Mouse (Mus musculus) liver, adult 2 months (tissue): ENCODE measurements around the gene Itgad. TPM values are rescaled to one million over a fixed set of nuclear protein-coding genes. Genes with fewer than 3 reads are reported as not detected.

Source experiments
- DNase-seq: peaks from one replicate; pipeline ENCODE4 v3.0.0-alpha.2; 2011; ENCODE audit warnings: low read depth, low spot score; ENCODE audit errors: extremely low read depth
- H3K27ac ChIP-seq: fragments of 200-500 bp; replicated peaks from 2 replicates; pipeline ENCODE4 v1.5.1; 2012; ENCODE audit warnings: low read depth, mild to moderate bottlenecking, control low read depth, inconsistent platforms, low read length; ENCODE audit not compliant: insufficient read depth
- H3K27me3 ChIP-seq: fragments of 200-500 bp; 2 replicates; pipeline ENCODE4 v1.6.1; 2012; ENCODE audit warnings: mild to moderate bottlenecking, moderate library complexity, low read length, inconsistent platforms; ENCODE audit not compliant: control insufficient read depth, insufficient read depth
- H3K36me3 ChIP-seq: fragments of 200-500 bp; 2 replicates; pipeline ENCODE4 v1.6.1; 2012; ENCODE audit warnings: low read length, inconsistent platforms; ENCODE audit not compliant: control insufficient read depth, insufficient read depth
- H3K4me1 ChIP-seq: fragments of 200-500 bp; 2 replicates; pipeline ENCODE4 v1.6.1; 2011; ENCODE audit warnings: low read length; ENCODE audit not compliant: control insufficient read depth, insufficient read depth
- H3K4me3 ChIP-seq: fragments of 200-500 bp; 2 replicates; pipeline ENCODE4 v1.5.1; 2011; ENCODE audit warnings: low read depth, mild to moderate bottlenecking, control low read depth, low read length, moderate library complexity; ENCODE audit not compliant: insufficient read depth
- H3K79me2 ChIP-seq: fragments of 200-500 bp; 2 replicates; pipeline ENCODE4 v1.6.1; 2012; ENCODE audit warnings: inconsistent platforms, mild to moderate bottlenecking, low read length, moderate library complexity; ENCODE audit not compliant: control insufficient read depth, insufficient read depth
- H3K9ac ChIP-seq: fragments of 200-500 bp; 2 replicates; pipeline ENCODE4 v1.6.1; 2012; ENCODE audit warnings: low read depth, mild to moderate bottlenecking, control low read depth, inconsistent platforms, low read length
- CTCF ChIP-seq: fragments of 200-500 bp; IDR thresholded peaks from 2 replicates; pipeline ENCODE4 v1.5.1; 2011; ENCODE audit warnings: low read depth, low read length, control low read depth
- POLR2A ChIP-seq: fragments of 200-500 bp; IDR thresholded peaks from 2 replicates; pipeline ENCODE4 v1.6.1; 2011; ENCODE audit warnings: low read length, control low read depth; ENCODE audit not compliant: insufficient read depth; ENCODE audit errors: extremely low read depth
- WGBS: fragments of 180-500 bp; shearing (Covaris S2); methylation state at CpG from one replicate; pipeline ENCODE4 v1.1.7; 2018; 5-methylcytosine and 5-hydroxymethylcytosine counted together
- polyA plus RNA-seq: library from polyadenylated mRNA; depleted of rRNA; stranded (reverse); fragments of >200 nt; gene quantifications from 2 replicates; pipeline ENCODE4 v1.2.3, GENCODE M21; 2012
- total RNA-seq: library from RNA; depleted of rRNA; stranded (reverse); fragments of >200 nt; gene quantifications from 2 replicates; pipeline ENCODE4 v1.2.3, GENCODE M21; 2014

Itgad gene
- total and polyA plus RNA-seq, 2 experiments: 0.02 to 0.09 TPM

DNA sequence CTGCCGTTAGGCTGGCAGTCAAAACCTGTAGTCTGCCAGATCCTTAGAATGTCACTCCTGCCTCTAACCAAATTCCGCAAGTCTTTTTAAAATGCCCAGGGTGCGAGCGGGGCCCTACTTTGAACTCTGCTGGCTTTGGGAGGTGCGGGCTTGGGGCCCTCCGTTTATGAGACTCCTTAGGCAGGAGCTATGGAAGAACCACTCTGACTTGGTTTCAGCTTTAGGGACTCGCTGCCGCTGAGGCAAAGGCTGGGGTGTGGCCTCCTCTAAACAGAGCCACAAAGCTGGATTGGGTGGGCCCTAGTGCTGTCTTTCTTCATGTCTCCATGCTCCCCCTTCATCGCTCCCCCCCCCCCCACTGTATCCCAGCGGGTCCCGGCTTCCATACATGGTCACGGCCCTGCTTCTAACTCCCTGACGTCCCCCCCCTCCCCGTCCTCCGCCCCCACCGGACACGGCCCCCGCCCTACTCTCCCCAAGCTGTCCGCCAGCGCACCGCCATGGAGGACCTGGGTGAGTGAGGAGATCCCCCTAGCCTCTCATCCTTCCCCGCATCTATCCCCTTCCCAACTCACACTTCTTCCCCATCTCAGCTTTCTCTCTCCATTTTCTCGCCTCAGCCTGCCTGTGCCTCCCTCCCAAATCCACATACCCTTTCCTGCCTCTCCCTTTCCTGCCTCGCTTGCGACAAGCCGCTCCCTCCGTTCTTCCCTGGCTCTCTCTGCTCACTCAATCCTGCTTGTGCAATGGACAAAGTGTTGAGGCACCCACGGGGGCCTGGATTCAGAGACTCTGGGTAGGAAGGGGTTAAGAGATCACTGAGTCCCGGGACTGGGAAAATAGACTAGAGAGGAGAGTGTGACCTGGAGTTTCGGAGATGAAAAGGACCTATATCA is 92.6 kb downstream of the Itgad start, which contains the start of gene Tgfb1i1:
Gene Tgfb1i1 (plus strand): TSS at position 317 of the 896 bp plus-strand sequence.
- peak within 1 kb of the TSS; percentile 56 for H3K4me3 ChIP-seq
- no peaks in the 10 kb centered on the region for H3K4me1 ChIP-seq
- peak within 1 kb of the TSS; percentile 51 for H3K9ac ChIP-seq
- no peak for DNase-seq
- H3K27ac ChIP-seq: peak within 1 kb of the TSS; percentile 53
- no peaks in the 10 kb centered on the region for H3K79me2 ChIP-seq
- H3K36me3 ChIP-seq: peaks cover 3% of the 10 kb centered on the region; the same call in 1 of the 2 replicates
- TF ChIP-seq POLR2A: 0 out of 2 replicates have a peak, but pooled peaks have one; percentile 26
- TF ChIP-seq CTCF: no peak
- no peaks in the 10 kb centered on the region for H3K27me3 ChIP-seq
- WGBS: 14% methylated on average over 22 of the region's 30 CpGs

DNA sequence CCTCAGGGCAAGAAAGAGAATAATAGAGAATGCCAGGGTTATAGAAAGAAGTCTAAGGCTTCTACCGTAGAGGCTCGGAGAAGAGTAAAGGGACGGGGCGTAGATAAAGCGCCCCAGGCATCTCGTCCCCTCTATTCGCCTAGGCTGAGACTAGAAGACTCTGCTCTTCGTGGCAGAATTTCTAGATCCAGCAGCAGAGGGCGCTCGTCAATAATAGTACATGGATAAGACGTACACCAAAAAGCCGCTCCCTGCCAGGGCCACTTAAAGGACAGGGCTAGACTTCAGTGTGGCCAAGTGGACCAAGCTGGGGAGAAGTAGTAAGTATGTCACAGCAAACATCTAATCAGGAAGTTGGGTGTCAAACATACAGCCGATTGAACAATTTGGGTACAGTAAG is 93.3 kb downstream of the Itgad start:
- Histone ChIP-seq H3K27ac (peak overlapping the region; percentile 52; the same call in 1 of the 2 replicates), H3K4me1 (no peaks in the 10 kb centered on the region), H3K27me3 (peaks cover 3% of the 10 kb centered on the region; the same call in 1 of the 2 replicates), H3K79me2 (no peaks in the 10 kb centered on the region), H3K9ac (peak overlapping the region; percentile 51; the same call in 1 of the 2 replicates), H3K4me3 (peak overlapping the region; percentile 56), H3K36me3 (peaks cover 3% of the 10 kb centered on the region; the same call in 1 of the 2 replicates)
- TF ChIP-seq POLR2A (no peak), CTCF (peak; percentile 35)
- DNase-seq: peak; percentile 36
- 5% methylated on average over 13 of the region's 13 CpGs for WGBS

DNA sequence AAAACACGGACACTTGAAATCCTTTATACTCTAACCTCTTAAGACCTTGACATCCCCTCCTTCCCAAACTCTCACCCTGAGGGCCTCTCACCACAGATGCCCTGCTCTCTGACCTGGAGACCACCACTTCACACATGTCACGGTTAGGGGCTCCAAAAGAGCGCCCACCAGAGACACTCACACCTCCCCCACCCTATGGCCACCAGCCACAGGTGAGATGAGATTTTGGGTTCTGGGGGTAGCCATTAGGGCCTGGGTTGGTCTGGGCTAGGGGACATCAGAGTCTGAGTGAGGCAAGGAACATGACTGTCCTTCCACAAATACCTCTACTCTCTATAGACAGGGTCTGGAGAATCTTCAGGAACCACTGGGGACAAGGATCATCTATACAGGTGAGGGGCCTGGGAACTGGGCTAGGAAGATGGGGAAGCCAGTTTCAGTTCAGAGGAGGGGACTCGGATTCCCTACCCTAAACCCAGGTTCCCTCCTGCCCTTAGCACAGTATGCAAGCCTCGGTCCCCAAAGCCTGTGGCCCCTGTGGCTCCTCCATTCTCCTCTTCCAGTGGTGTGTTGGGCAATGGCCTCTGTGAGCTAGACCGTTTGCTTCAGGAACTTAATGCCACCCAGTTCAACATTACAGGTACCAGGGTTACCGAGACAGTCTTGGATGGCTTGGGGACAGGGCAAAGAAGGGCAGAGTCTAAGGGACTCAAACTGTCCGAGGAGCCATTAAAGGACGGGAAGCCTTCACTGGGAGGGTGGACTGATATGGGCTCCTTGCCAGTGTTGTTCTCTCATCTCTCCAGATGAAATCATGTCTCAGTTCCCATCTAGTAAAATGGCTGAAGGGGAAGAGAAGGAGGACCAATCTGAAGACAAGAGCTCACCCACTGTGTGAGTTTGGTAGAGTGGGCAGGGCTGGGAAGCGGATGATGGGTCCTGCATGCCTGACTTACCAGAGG is 94.2 kb downstream of the Itgad start:
- Histone ChIP-seq H3K4me3 (no peak overlapping the region), H3K27ac (no peak overlapping the region), H3K79me2 (no peaks in the 10 kb centered on the region), H3K4me1 (no peaks in the 10 kb centered on the region), H3K36me3 (peaks cover 3% of the 10 kb centered on the region; the same call in 1 of the 2 replicates), H3K9ac (no peak overlapping the region), H3K27me3 (peaks cover 7% of the 10 kb centered on the region; the same call in 1 of the 2 replicates)
- 79% methylated on average over 10 of the region's 10 CpGs for WGBS
- DNase-seq: no peak
- TF ChIP-seq CTCF (no peak), POLR2A (no peak)

DNA sequence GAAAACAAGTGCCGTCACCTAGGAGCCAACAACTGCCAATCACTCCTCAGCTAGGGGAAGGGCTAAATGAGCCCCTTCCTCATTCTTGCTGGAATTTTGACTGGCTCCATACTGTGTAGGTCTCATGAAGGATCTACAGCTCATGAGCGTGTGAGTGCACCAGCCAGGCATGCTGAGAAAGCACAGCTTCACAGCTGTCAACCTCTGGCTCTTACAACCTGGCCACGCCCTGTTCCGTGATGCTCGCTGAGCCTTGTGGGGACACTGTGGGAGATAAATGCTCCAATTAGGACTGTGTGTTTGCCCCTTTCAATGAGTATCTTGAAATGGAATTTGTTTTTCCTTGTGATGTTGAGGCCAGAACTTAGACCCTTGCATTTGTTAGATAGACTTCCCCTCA is 95.8 kb downstream of the Itgad start:
- WGBS: 87% methylated on average over 5 of the region's 5 CpGs
- no peaks in the 10 kb centered on the region for H3K4me1 ChIP-seq
- DNase-seq: no peak
- H3K36me3 ChIP-seq: no peaks in the 10 kb centered on the region; the same call in 1 of the 2 replicates
- H3K27me3 ChIP-seq: peaks cover 7% of the 10 kb centered on the region; the same call in 1 of the 2 replicates
- no peak overlapping the region for H3K9ac ChIP-seq
- H3K4me3 ChIP-seq: no peak overlapping the region
- H3K27ac ChIP-seq: no peak overlapping the region
- no peaks in the 10 kb centered on the region for H3K79me2 ChIP-seq
- TF ChIP-seq POLR2A: no peak
- TF ChIP-seq CTCF: no peak

DNA sequence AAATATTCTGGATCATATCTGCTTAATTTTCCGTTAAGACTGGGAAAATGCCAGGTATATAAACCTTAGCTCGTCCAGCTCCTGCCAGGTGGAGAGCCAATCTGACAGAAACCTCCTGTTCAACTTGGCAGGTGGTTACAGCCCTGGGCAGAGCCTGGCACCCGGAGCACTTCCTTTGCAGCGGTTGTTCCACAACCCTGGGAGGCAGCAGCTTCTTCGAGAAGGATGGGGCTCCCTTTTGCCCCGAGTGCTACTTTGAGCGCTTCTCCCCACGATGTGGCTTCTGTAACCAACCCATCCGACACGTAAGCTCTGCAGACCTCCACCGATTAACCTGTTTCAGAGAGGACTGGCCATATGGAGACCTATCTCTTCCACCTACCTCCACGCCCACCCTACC is 97.8 kb downstream of the Itgad start:
- Histone ChIP-seq H3K79me2 (no peaks in the 10 kb centered on the region), H3K27ac (no peak overlapping the region), H3K9ac (no peak overlapping the region), H3K4me3 (no peak overlapping the region), H3K27me3 (peaks cover 10% of the 10 kb centered on the region; the same call in 1 of the 2 replicates), H3K36me3 (no peaks in the 10 kb centered on the region; the same call in 1 of the 2 replicates), H3K4me1 (0 out of 2 replicates have a peak, but pooled peaks cover 3% of the 10 kb centered on the region)
- no peak for DNase-seq
- WGBS: 51% methylated on average over 12 of the region's 12 CpGs
- TF ChIP-seq POLR2A: no peak
- TF ChIP-seq CTCF: no peak
